Mouse (Mus musculus): ENCODE data around the gene Fam241a. TPM values are rescaled to one million over a fixed set of nuclear protein-coding genes. Genes with fewer than 3 reads are reported as not detected.

Fam241a gene
- polyA plus RNA-seq, 1 experiment: not detected

GRCm38 (mm10) chr3:127917999-127918661 lies 22.0 kb upstream of the Fam241a start:
- WGBS: 85% methylated on average over 9 of the region's 9 CpGs
- Histone ChIP-seq H3K4me1 (ENCODE audit: control insufficient read depth, insufficient read depth, low read length) (no peaks in the 10 kb centered on the region), H3K27ac (ENCODE audit: insufficient read depth, low read depth, low read length) (no peak overlapping the region), H3K4me3 (ENCODE audit: insufficient read depth, low read depth, low read length) (no peak overlapping the region)
- TF ChIP-seq POLR2A (IDR thresholded peaks at IDR 0.05; ENCODE audit: insufficient read depth, low read depth, low read length): no peak
- TF ChIP-seq CTCF (IDR thresholded peaks at IDR 0.05; ENCODE audit: insufficient read depth, low read depth, low read length): no peak

GRCm38 (mm10) chr3:127917549-127917948 lies 21.4 kb upstream of the Fam241a start:
- Histone ChIP-seq H3K4me1 (ENCODE audit: control insufficient read depth, insufficient read depth, low read length) (no peaks in the 10 kb centered on the region), H3K27ac (ENCODE audit: insufficient read depth, low read depth, low read length) (no peak overlapping the region), H3K4me3 (ENCODE audit: insufficient read depth, low read depth, low read length) (no peak overlapping the region)
- no peak for TF ChIP-seq POLR2A (IDR thresholded peaks at IDR 0.05; ENCODE audit: insufficient read depth, low read depth, low read length)
- no peak for TF ChIP-seq CTCF (IDR thresholded peaks at IDR 0.05; ENCODE audit: insufficient read depth, low read depth, low read length)
- WGBS: 97% methylated on average over 3 of the region's 3 CpGs

- Histone ChIP-seq H3K4me1 (ENCODE audit: control insufficient read depth, insufficient read depth, low read length) (no peaks in the 10 kb centered on the region), H3K27ac (ENCODE audit: insufficient read depth, low read depth, low read length) (no peak overlapping the region), H3K4me3 (ENCODE audit: insufficient read depth, low read depth, low read length) (no peak overlapping the region)
- TF ChIP-seq POLR2A (IDR thresholded peaks at IDR 0.05; ENCODE audit: insufficient read depth, low read depth, low read length): no peak
- 88% methylated on average over 3 of the region's 3 CpGs for WGBS
Measured at GRCm38 (mm10) chr3:127915656-127916334, 19.7 kb upstream of the Fam241a start.

GRCm38 (mm10) chr3:127913885-127914709 lies 18.0 kb upstream of the Fam241a start:
- WGBS: 29% methylated on average over 16 of the region's 16 CpGs
- no peaks in the 10 kb centered on the region for H3K4me1 ChIP-seq (ENCODE audit: control insufficient read depth, insufficient read depth, low read length)
- H3K4me3 ChIP-seq (ENCODE audit: insufficient read depth, low read depth, low read length): no peak overlapping the region
- no peak overlapping the region for H3K27ac ChIP-seq (ENCODE audit: insufficient read depth, low read depth, low read length)
- TF ChIP-seq POLR2A (IDR thresholded peaks at IDR 0.05; ENCODE audit: insufficient read depth, low read depth, low read length): no peak
- no peak for TF ChIP-seq CTCF (IDR thresholded peaks at IDR 0.05; ENCODE audit: insufficient read depth, low read depth, low read length)

GRCm38 (mm10) chr3:127909941-127910340 lies 13.8 kb upstream of the Fam241a start:
- no peak overlapping the region for H3K27ac ChIP-seq (ENCODE audit: insufficient read depth, low read depth, low read length)
- WGBS: 76% methylated on average over 7 of the region's 7 CpGs
- H3K4me1 ChIP-seq (ENCODE audit: control insufficient read depth, insufficient read depth, low read length): no peaks in the 10 kb centered on the region
- TF ChIP-seq CTCF (IDR thresholded peaks at IDR 0.05; ENCODE audit: insufficient read depth, low read depth, low read length) (no peak), POLR2A (IDR thresholded peaks at IDR 0.05; ENCODE audit: insufficient read depth, low read depth, low read length) (no peak)
- H3K4me3 ChIP-seq (ENCODE audit: insufficient read depth, low read depth, low read length): no peak overlapping the region

- Histone ChIP-seq H3K27ac (ENCODE audit: insufficient read depth, low read depth, low read length) (no peak overlapping the region), H3K4me3 (ENCODE audit: insufficient read depth, low read depth, low read length) (peak overlapping the region; percentile 94), H3K4me1 (ENCODE audit: control insufficient read depth, insufficient read depth, low read length) (peaks cover 3% of the 10 kb centered on the region)
- TF ChIP-seq CTCF (IDR thresholded peaks at IDR 0.05; ENCODE audit: insufficient read depth, low read depth, low read length) (no peak), POLR2A (IDR thresholded peaks at IDR 0.05; ENCODE audit: insufficient read depth, low read depth, low read length) (no peak)
- 33% methylated on average over 7 of the region's 7 CpGs for WGBS
Measured at GRCm38 (mm10) chr3:127894981-127895779, 944 bp downstream of the Fam241a start.

GRCm38 (mm10) chr3:127893902-127894301 lies 2.2 kb downstream of the Fam241a start:
- 94% methylated on average over 7 of the region's 7 CpGs for WGBS
- Histone ChIP-seq H3K4me3 (ENCODE audit: insufficient read depth, low read depth, low read length) (no peak overlapping the region), H3K27ac (ENCODE audit: insufficient read depth, low read depth, low read length) (no peak overlapping the region), H3K4me1 (ENCODE audit: control insufficient read depth, insufficient read depth, low read length) (peaks cover 3% of the 10 kb centered on the region)
- no peak for TF ChIP-seq CTCF (IDR thresholded peaks at IDR 0.05; ENCODE audit: insufficient read depth, low read depth, low read length)

- no peak for TF ChIP-seq CTCF (IDR thresholded peaks at IDR 0.05; ENCODE audit: insufficient read depth, low read depth, low read length)
- no peak for TF ChIP-seq POLR2A (IDR thresholded peaks at IDR 0.05; ENCODE audit: insufficient read depth, low read depth, low read length)
- 57% methylated on average over 10 of the region's 10 CpGs for WGBS
- H3K4me3 ChIP-seq (ENCODE audit: insufficient read depth, low read depth, low read length): no peak overlapping the region
- H3K27ac ChIP-seq (ENCODE audit: insufficient read depth, low read depth, low read length): no peak overlapping the region
- H3K4me1 ChIP-seq (ENCODE audit: control insufficient read depth, insufficient read depth, low read length): peaks cover 3% of the 10 kb centered on the region
Measured at GRCm38 (mm10) chr3:127891906-127892305, 4.2 kb downstream of the Fam241a start.

All from olfactory bulb, adult 2 months (tissue).